11 mouse cellular contexts compared by ENCODE assay signal in the genomic region with DNA sequence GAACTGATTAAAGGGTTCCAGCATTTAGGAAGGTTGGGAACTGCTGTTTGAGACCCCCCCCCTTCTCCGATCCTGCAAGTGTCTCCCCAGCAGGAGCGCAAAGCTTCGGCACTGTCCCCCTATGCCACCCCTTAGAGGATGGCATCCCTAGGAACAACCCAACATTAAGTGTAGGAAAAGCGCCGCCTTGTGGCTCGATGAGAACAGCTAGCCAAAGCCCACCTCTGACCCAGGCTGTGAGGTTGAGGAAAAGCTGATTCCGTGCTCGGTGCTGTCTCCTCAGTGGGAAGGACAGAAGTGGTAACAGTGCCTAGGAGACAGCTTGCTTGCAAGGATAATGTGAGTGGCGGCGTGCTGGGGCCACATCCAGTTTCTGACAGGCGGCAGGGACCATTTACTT.
A peak's percentile ranks its signal among the peaks of the same experiment; 100 is the strongest.
DNase-seq lines count a peak whose midpoint lies in the region; ATAC-seq and TF ChIP-seq lines count a peak whose summit lies in the region.
"Had no signal": no experiment of that assay in that cellular context is flagged by ENCODE, and none has a peak within 500 bp of the region (broad histone marks: within the 10 kb centered on the region; RNA-seq: fewer than 3 reads in every experiment).

No protein-coding gene starts in this region.

- TF ChIP-seq CTCF in ES-Bruce4 (IDR thresholded peaks at IDR 0.05; ENCODE audit: low read depth, low read length): peak; percentile 73
- TF ChIP-seq CTCF in hindbrain, postnatal 0 days (IDR thresholded peaks at IDR 0.05; ENCODE audit: low read depth): peak; percentile 58

- H3K9me3 ChIP-seq in ES-Bruce4 (replicated peaks; ENCODE audit: control insufficient read depth, insufficient read depth, low read length, poor library complexity, severe bottlenecking): no peaks in the 10 kb centered on the region
- H3K9me3 ChIP-seq in hindbrain, postnatal 0 days (ENCODE audit: low read length): no peaks in the 10 kb centered on the region
- H3K9me3 ChIP-seq: embryonic facial prominence, embryonic 12.5 days; heart, embryonic 13.5 days had no signal

- H3K4me3 ChIP-seq in ES-Bruce4 (ENCODE audit: low read depth, low read length): peak overlapping the region; percentile 50
- H3K4me3 ChIP-seq in hindbrain, postnatal 0 days (ENCODE audit: low read length): no peak overlapping the region
- H3K4me3 ChIP-seq: embryonic facial prominence, embryonic 12.5 days; heart, embryonic 13.5 days had no signal

- no peaks in the 10 kb centered on the region for H3K36me3 ChIP-seq in ES-Bruce4 (ENCODE audit: control insufficient read depth, insufficient read depth, low read length, poor library complexity, severe bottlenecking)
- no peaks in the 10 kb centered on the region for H3K36me3 ChIP-seq in hindbrain, postnatal 0 days (ENCODE audit: insufficient read depth, low read length)
- H3K36me3 ChIP-seq: embryonic facial prominence, embryonic 12.5 days; heart, embryonic 13.5 days had no signal

- no peak for TF ChIP-seq EP300 in ES-Bruce4 (IDR thresholded peaks at IDR 0.05; ENCODE audit: insufficient read depth, low read depth, low read length)

- intact Hi-C loops in left cerebral cortex, postnatal 4 days (cut with DNase I): loop anchor here (5.0 kb wide), 1 partner anchor 139 kb away; a partner anchor contains a TSS
- intact Hi-C loops in left cerebral cortex, postnatal 36 days (cut with DNase I): loop anchor here (5.0 kb wide), 1 partner anchor 99 kb away; no protein-coding TSS in a partner anchor

- TF ChIP-seq POLR2A in ES-Bruce4 (IDR thresholded peaks at IDR 0.05; ENCODE audit: insufficient read depth, low read length): no peak

- no peak overlapping the region for H3K27ac ChIP-seq in ES-Bruce4 (ENCODE audit: insufficient read depth, low read length)
- H3K27ac ChIP-seq in hindbrain, postnatal 0 days: no peak overlapping the region
- H3K27ac ChIP-seq: embryonic facial prominence, embryonic 12.5 days; heart, embryonic 13.5 days had no signal

- H3K4me1 ChIP-seq in ES-Bruce4 (ENCODE audit: control insufficient read depth, insufficient read depth, low read length): no peaks in the 10 kb centered on the region
- H3K4me1 ChIP-seq in hindbrain, postnatal 0 days (ENCODE audit: insufficient read depth, low read length): peaks cover 19% of the 10 kb centered on the region
- H3K4me1 ChIP-seq: embryonic facial prominence, embryonic 12.5 days had no signal

- ATAC-seq in hindbrain, postnatal 0 days: peak; percentile 28; the same call in 1 of the 2 replicates
- no peak for ATAC-seq in megakaryocyte progenitor cell, adult 5-6 weeks (replicated peaks; ENCODE audit: poor library complexity)

- WGBS in hindbrain, postnatal 0 days: 25% methylated on average over 11 of the region's 11 CpGs

- no peak overlapping the region for H3K4me2 ChIP-seq in hindbrain, postnatal 0 days (ENCODE audit: low read depth, low read length)
- H3K4me2 ChIP-seq: embryonic facial prominence, embryonic 12.5 days; heart, embryonic 13.5 days had no signal

- DNase-seq in left cerebral cortex, postnatal 4 days: peak; percentile 57
- DNase-seq in left cerebral cortex, postnatal 36 days (ENCODE audit: low spot score in 2 of 2): no peak
- peak; percentile 33 for DNase-seq in WW6 (ENCODE audit: low read depth, low spot score)
- DNase-seq in hindbrain, postnatal 0 days (ENCODE audit: low spot score): peak; percentile 68
- DNase-seq in left cerebral cortex, adult 8-10 months (ENCODE audit: low spot score in 2 of 2): no peak
- DNase-seq: liver; right cerebral cortex, postnatal 25 days had no signal

- H3K27me3 ChIP-seq in ES-Bruce4 (ENCODE audit: control insufficient read depth, insufficient read depth, low read length, poor library complexity, severe bottlenecking): no peaks in the 10 kb centered on the region
- H3K27me3 ChIP-seq in hindbrain, postnatal 0 days (ENCODE audit: insufficient read depth, low read length): no peaks in the 10 kb centered on the region

- no peak overlapping the region for H3K9ac ChIP-seq in ES-Bruce4 (ENCODE audit: low read depth, poor library complexity, severe bottlenecking)
- no peak overlapping the region for H3K9ac ChIP-seq in hindbrain, postnatal 0 days (replicated peaks; ENCODE audit: low read length)
- H3K9ac ChIP-seq: embryonic facial prominence, embryonic 12.5 days; heart, embryonic 13.5 days had no signal

Comparison
In these comparisons a context has a peak if more than half of its experiments do, and no peak if none do; other contexts are left out.
1. DNase-seq: peak in left cerebral cortex, postnatal 4 days (single experiment), WW6 (single experiment) and hindbrain, postnatal 0 days (single experiment); none in left cerebral cortex, postnatal 36 days (0 of 2) and left cerebral cortex, adult 8-10 months (0 of 2).